Mouse (Mus musculus): Measurements from ENCODE around the gene Gm8126. TPM values are rescaled to one million over a fixed set of nuclear protein-coding genes. Genes with fewer than 3 reads are reported as not detected.
"Not testable (repeated sequence)": the region's sequence is repeated elsewhere in the genome, so short reads cannot be mapped to it uniquely, and the experiment has no call there.

Gm8126 gene
- polyA plus RNA-seq, 1 experiment from 2014 or later, result not detected

- H3K9ac ChIP-seq (ENCODE audit: low read length); H3K4me3 ChIP-seq (ENCODE audit: low read depth, low read length); H3K27ac ChIP-seq (ENCODE audit: low read depth, low read length); H3K36me3 ChIP-seq (ENCODE audit: control insufficient read depth, insufficient read depth, low read length); H3K27me3 ChIP-seq (replicated peaks; ENCODE audit: control insufficient read depth, insufficient read depth, low read length); H3K9me3 ChIP-seq (replicated peaks; ENCODE audit: control insufficient read depth, low read length); DNase-seq (ENCODE audit: low spot score); ATAC-seq; H3K4me2 ChIP-seq (ENCODE audit: low read length); H3K4me1 ChIP-seq (ENCODE audit: control insufficient read depth, insufficient read depth, low read length): not testable (repeated sequence)
- 42% methylated on average over 1 of the region's 1 CpGs for WGBS
Measured at GRCm38 (mm10) chr14:43273161-43273560, 14.7 kb downstream of the Gm8126 start.

DNA sequence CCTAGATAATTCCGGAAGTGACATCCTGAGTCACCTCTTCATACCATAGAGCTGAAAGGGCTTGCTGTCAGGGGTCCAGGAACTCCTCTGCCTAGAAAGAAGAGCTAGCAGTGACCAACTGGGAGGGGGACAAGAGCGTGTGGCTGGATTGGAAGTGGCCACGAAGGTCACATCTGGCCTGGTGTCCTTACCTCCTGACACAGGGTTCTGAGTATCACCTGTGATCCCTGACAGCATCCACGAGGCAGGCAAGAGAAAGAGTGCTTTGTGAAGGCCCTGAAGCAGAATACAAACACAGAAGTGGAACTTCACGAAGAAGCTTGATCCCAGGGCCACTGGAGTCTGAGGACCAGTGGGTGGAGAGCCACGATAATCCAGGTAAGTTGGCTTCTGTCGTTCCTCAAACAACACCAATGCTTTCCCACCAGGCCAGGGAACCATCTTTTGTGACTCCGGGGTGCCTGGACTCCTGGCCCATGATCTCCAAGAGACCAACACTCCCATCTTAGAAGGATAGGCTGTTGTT lies 16.6 kb downstream of the Gm8126 start, which contains the start of gene Gm9732:
Gene Gm9732, plus strand, starts transcription at position 51 of the 526 bp plus-strand sequence.
- not testable (repeated sequence) for H3K4me3 ChIP-seq (ENCODE audit: low read depth, low read length); H3K36me3 ChIP-seq (ENCODE audit: control insufficient read depth, insufficient read depth, low read length); H3K4me2 ChIP-seq (ENCODE audit: low read length); DNase-seq (ENCODE audit: low spot score); H3K27me3 ChIP-seq (replicated peaks; ENCODE audit: control insufficient read depth, insufficient read depth, low read length); H3K27ac ChIP-seq (ENCODE audit: low read depth, low read length); H3K9ac ChIP-seq (ENCODE audit: low read length); ATAC-seq; H3K4me1 ChIP-seq (ENCODE audit: control insufficient read depth, insufficient read depth, low read length); H3K9me3 ChIP-seq (replicated peaks; ENCODE audit: control insufficient read depth, low read length)
- WGBS, result 82% methylated on average over 8 of the region's 8 CpGs

DNA sequence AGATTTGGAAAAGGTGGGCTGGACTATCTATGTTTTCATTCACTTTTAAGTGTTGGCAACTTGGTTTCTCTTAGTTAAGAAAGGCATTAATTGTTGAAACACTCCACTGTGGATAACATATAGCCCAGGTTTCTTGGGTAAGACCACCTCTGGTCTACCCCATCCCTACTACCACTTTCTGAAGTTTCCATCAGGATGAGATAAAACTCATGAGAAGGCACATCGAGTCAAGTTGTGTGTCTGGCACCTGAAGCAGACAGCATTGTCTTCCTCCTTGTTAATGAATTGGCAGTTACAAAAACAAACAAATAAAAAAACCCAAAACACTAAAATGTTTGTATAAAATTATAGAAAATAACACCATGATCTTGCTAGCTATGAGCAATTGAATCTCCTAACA lies 17.3 kb downstream of the Gm8126 start:
- H3K9ac ChIP-seq (ENCODE audit: low read length); H3K27me3 ChIP-seq (replicated peaks; ENCODE audit: control insufficient read depth, insufficient read depth, low read length); H3K4me2 ChIP-seq (ENCODE audit: low read length); H3K9me3 ChIP-seq (replicated peaks; ENCODE audit: control insufficient read depth, low read length); DNase-seq (ENCODE audit: low spot score); H3K4me1 ChIP-seq (ENCODE audit: control insufficient read depth, insufficient read depth, low read length); H3K4me3 ChIP-seq (ENCODE audit: low read depth, low read length); H3K36me3 ChIP-seq (ENCODE audit: control insufficient read depth, insufficient read depth, low read length); H3K27ac ChIP-seq (ENCODE audit: low read depth, low read length); ATAC-seq: not testable (repeated sequence)
- 85% methylated on average over 1 of the region's 1 CpGs for WGBS

DNA sequence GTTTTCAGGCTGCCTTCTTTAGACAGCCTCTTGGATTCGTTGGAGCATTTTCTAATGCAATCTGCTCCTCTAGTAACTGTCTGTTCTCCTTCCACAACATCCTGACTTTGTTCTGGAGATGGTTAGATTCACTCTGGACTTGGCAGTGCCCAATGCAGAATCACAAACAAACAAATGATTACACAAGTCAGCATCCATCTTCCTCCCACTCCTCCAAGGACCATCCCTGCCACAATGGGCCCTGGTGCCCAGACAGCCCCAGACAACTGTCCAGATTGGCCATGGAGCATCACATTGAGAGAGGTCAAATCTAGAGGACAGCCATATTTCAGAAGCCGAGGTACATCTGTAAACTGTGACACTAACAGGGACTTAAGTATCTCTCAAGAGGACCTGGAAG lies 19.0 kb downstream of the Gm8126 start:
- not testable (repeated sequence) for DNase-seq (ENCODE audit: low spot score); H3K4me3 ChIP-seq (ENCODE audit: low read depth, low read length); H3K27ac ChIP-seq (ENCODE audit: low read depth, low read length); H3K9ac ChIP-seq (ENCODE audit: low read length); H3K4me2 ChIP-seq (ENCODE audit: low read length); H3K4me1 ChIP-seq (ENCODE audit: control insufficient read depth, insufficient read depth, low read length); H3K36me3 ChIP-seq (ENCODE audit: control insufficient read depth, insufficient read depth, low read length); H3K9me3 ChIP-seq (replicated peaks; ENCODE audit: control insufficient read depth, low read length); ATAC-seq; H3K27me3 ChIP-seq (replicated peaks; ENCODE audit: control insufficient read depth, insufficient read depth, low read length)
- 62% methylated on average over 2 of the region's 2 CpGs for WGBS

- ATAC-seq; H3K9ac ChIP-seq (ENCODE audit: low read length); H3K9me3 ChIP-seq (replicated peaks; ENCODE audit: control insufficient read depth, low read length); DNase-seq (ENCODE audit: low spot score); H3K4me2 ChIP-seq (ENCODE audit: low read length); H3K36me3 ChIP-seq (ENCODE audit: control insufficient read depth, insufficient read depth, low read length); H3K27me3 ChIP-seq (replicated peaks; ENCODE audit: control insufficient read depth, insufficient read depth, low read length); H3K27ac ChIP-seq (ENCODE audit: low read depth, low read length); H3K4me1 ChIP-seq (ENCODE audit: control insufficient read depth, insufficient read depth, low read length); H3K4me3 ChIP-seq (ENCODE audit: low read depth, low read length): not testable (repeated sequence)
- WGBS, result 58% methylated on average over 4 of the region's 4 CpGs
Measured at GRCm38 (mm10) chr14:43278146-43278545, 19.7 kb downstream of the Gm8126 start.

DNA sequence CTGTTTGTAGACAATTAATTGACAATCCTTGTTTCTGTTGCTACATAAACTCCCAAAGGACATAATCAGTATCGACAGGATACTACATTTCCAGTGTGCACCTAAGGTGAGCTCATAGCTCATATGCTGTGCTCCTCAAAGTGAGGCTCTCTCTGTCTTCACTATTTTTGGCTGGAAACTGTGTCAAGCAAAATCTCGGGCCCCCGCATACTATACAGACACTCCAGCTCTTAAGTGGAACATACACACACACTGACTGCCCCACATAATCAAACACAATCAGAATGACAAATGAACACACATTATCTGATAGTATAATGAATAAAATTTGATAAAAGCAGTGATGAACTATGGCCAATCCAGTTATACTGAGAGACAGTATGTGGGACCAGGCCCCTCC lies 20.2 kb downstream of the Gm8126 start:
- H3K27ac ChIP-seq (ENCODE audit: low read depth, low read length); H3K4me1 ChIP-seq (ENCODE audit: control insufficient read depth, insufficient read depth, low read length); H3K4me2 ChIP-seq (ENCODE audit: low read length); ATAC-seq; H3K4me3 ChIP-seq (ENCODE audit: low read depth, low read length); H3K36me3 ChIP-seq (ENCODE audit: control insufficient read depth, insufficient read depth, low read length); H3K27me3 ChIP-seq (replicated peaks; ENCODE audit: control insufficient read depth, insufficient read depth, low read length); H3K9me3 ChIP-seq (replicated peaks; ENCODE audit: control insufficient read depth, low read length); DNase-seq (ENCODE audit: low spot score); H3K9ac ChIP-seq (ENCODE audit: low read length): not testable (repeated sequence)
- 90% methylated on average over 3 of the region's 3 CpGs for WGBS

GRCm38 (mm10) chr14:43293503-43293902 lies 35.1 kb downstream of the Gm8126 start, which contains the start of gene Gm8127:
Gm8127 (minus strand) TSS chr14:43293832.
- not testable (repeated sequence) for H3K27me3 ChIP-seq (replicated peaks; ENCODE audit: control insufficient read depth, insufficient read depth, low read length); H3K4me3 ChIP-seq (ENCODE audit: low read depth, low read length); H3K4me2 ChIP-seq (ENCODE audit: low read length); DNase-seq (ENCODE audit: low spot score); ATAC-seq; H3K9ac ChIP-seq (ENCODE audit: low read length); H3K9me3 ChIP-seq (replicated peaks; ENCODE audit: control insufficient read depth, low read length); H3K27ac ChIP-seq (ENCODE audit: low read depth, low read length); H3K4me1 ChIP-seq (ENCODE audit: control insufficient read depth, insufficient read depth, low read length); H3K36me3 ChIP-seq (ENCODE audit: control insufficient read depth, insufficient read depth, low read length)
- 81% methylated on average over 3 of the region's 3 CpGs for WGBS

Other genes with a start within 250 kb of the Gm8126 start
- not detected in 2 replicates for gene Gm10376, start 243.0 kb upstream of the Gm8126 start, polyA plus RNA-seq (2014; fragmentation: Nextera tagmentation; extraction: Ambion mirVana)
- not detected in 2 replicates for gene Gm8094, start 182.0 kb upstream of the Gm8126 start, polyA plus RNA-seq (2014; fragmentation: Nextera tagmentation; extraction: Ambion mirVana)
- not detected in 2 replicates for gene Gm8104, start 158.0 kb upstream of the Gm8126 start, polyA plus RNA-seq (2014; fragmentation: Nextera tagmentation; extraction: Ambion mirVana)
- gene Gm7233, start 78.8 kb upstream of the Gm8126 start, polyA plus RNA-seq (2014; fragmentation: Nextera tagmentation; extraction: Ambion mirVana), result not detected in 2 replicates
- not detected in 2 replicates for gene Gm8122, start 23.3 kb upstream of the Gm8126 start, polyA plus RNA-seq (2014; fragmentation: Nextera tagmentation; extraction: Ambion mirVana)
- gene Gm9732, start 16.4 kb downstream of the Gm8126 start, polyA plus RNA-seq (2014; fragmentation: Nextera tagmentation; extraction: Ambion mirVana), result not detected in 2 replicates
- gene Gm8127, start 35.2 kb downstream of the Gm8126 start, polyA plus RNA-seq (2014; fragmentation: Nextera tagmentation; extraction: Ambion mirVana), result not detected in 2 replicates
- not detected in 2 replicates for gene 1700001F09Rik, start 89.2 kb downstream of the Gm8126 start, polyA plus RNA-seq (2014; fragmentation: Nextera tagmentation; extraction: Ambion mirVana)
- gene Gm8138, start 157.7 kb downstream of the Gm8126 start, polyA plus RNA-seq (2014; fragmentation: Nextera tagmentation; extraction: Ambion mirVana), result not detected in 2 replicates